Mouse (Mus musculus) CH12.LX (cell line): Measurements from ENCODE around the gene Gfy. TPM values are rescaled to one million over a fixed set of nuclear protein-coding genes. Genes with fewer than 3 reads are reported as not detected.

Source experiments
- DNase-seq: peaks from one replicate; pipeline ENCODE4 v3.0.0-alpha.2; 2013; ENCODE audit errors: extremely low read depth
- H3K27ac ChIP-seq: 2 replicates; pipeline ENCODE4 v1.5.1; 2012; ENCODE audit warnings: low read depth, mild to moderate bottlenecking, control low read depth, moderate library complexity; ENCODE audit not compliant: insufficient read depth
- H3K27me3 ChIP-seq: replicated peaks from 2 replicates; pipeline ENCODE3; 2012; ENCODE audit warnings: inconsistent platforms
- H3K36me3 ChIP-seq, 2 experiments: replicated peaks in 1 of 2; 2 replicates each; pipeline versions ENCODE3 to v1.6.1; 2012; ENCODE audit warnings: inconsistent platforms in 1 of 2, low read length in 1 of 2, mild to moderate bottlenecking in 1 of 2, mixed read lengths in 1 of 2, moderate library complexity in 1 of 2; ENCODE audit not compliant: control insufficient read depth in 1 of 2, insufficient read depth in 1 of 2
- H3K4me1 ChIP-seq, 2 experiments: 2 replicates each; pipeline ENCODE4 v1.6.1; 2012; ENCODE audit warnings: inconsistent platforms in 1 of 2, moderate library complexity in 1 of 2; ENCODE audit not compliant: insufficient read depth in 2 of 2, control insufficient read depth in 1 of 2
- H3K4me2 ChIP-seq: 2 replicates; pipeline ENCODE4 v1.6.1; 2012; ENCODE audit warnings: low read depth, mild to moderate bottlenecking, control low read depth; ENCODE audit not compliant: poor library complexity, insufficient read depth, severe bottlenecking
- H3K4me3 ChIP-seq, 3 experiments: fragments of 150-350 bp in 1 of 3; sonication (generic) in 1 of 3; replicated peaks in 1 of 3; 2 replicates each; pipeline versions ENCODE3 to v1.5.1; 2011 to 2012; ENCODE audit warnings: low read depth in 2 of 3, low read length in 2 of 3, mild to moderate bottlenecking in 2 of 3, moderate library complexity in 2 of 3, control low read depth in 1 of 3, improper control_type of control experiment in 1 of 3, inconsistent platforms in 1 of 3, mixed read lengths in 1 of 3; ENCODE audit not compliant: poor library complexity in 1 of 3
- H3K79me2 ChIP-seq: replicated peaks from 2 replicates; pipeline ENCODE4 v1.6.1; 2012; ENCODE audit warnings: mild to moderate bottlenecking, moderate library complexity; ENCODE audit not compliant: control insufficient read depth, poor library complexity, insufficient read depth, severe bottlenecking; ENCODE audit errors: extremely low read depth
- H3K9ac ChIP-seq: 2 replicates; pipeline ENCODE4 v1.6.1; 2012; ENCODE audit warnings: low read depth, mild to moderate bottlenecking, control low read depth, moderate library complexity; ENCODE audit not compliant: insufficient read depth
- H3K9me3 ChIP-seq: replicated peaks from 2 replicates; pipeline ENCODE3; 2012; ENCODE audit warnings: low read length, inconsistent platforms, mixed read lengths
- BHLHE40 ChIP-seq: IDR thresholded peaks from 2 replicates; pipeline ENCODE4 v1.6.1; 2011; ENCODE audit warnings: mild to moderate bottlenecking, low read depth, low read length, improper control_type of control experiment
- CTCF ChIP-seq, 2 experiments: IDR thresholded peaks in 1 of 2; conservative IDR thresholded peaks in 1 of 2; 2 replicates each; pipeline ENCODE4 v1.5.1; 2011 to 2012; ENCODE audit warnings: low read depth in 2 of 2, low read length in 2 of 2, improper control_type of control experiment in 1 of 2, inconsistent platforms in 1 of 2, mild to moderate bottlenecking in 1 of 2, moderate library complexity in 1 of 2
- EP300 ChIP-seq: IDR thresholded peaks from 2 replicates; pipeline ENCODE4 v1.6.1; 2011; ENCODE audit warnings: low read length, improper control_type of control experiment
- HCFC1 ChIP-seq: IDR thresholded peaks from 2 replicates; pipeline ENCODE4 v1.6.1; 2012; ENCODE audit warnings: low read depth, mild to moderate bottlenecking, inconsistent platforms, low read length, improper control_type of control experiment
- IRF4 ChIP-seq: IDR thresholded peaks from 2 replicates; pipeline ENCODE4 v1.6.1; 2014; ENCODE audit warnings: low read depth, mild to moderate bottlenecking, inconsistent platforms, low read length, improper control_type of control experiment
- JUN ChIP-seq: IDR thresholded peaks from 2 replicates; pipeline ENCODE4 v1.6.1; 2011; ENCODE audit warnings: low read depth, mild to moderate bottlenecking, low read length, improper control_type of control experiment, moderate library complexity; ENCODE audit not compliant: insufficient read depth
- JUND ChIP-seq: conservative IDR thresholded peaks from 2 replicates; pipeline ENCODE4 v1.6.1; 2011; ENCODE audit warnings: low read depth, low read length, improper control_type of control experiment
- MAFK ChIP-seq: IDR thresholded peaks from 2 replicates; pipeline ENCODE4 v1.6.1; 2011; ENCODE audit warnings: low read length, improper control_type of control experiment; ENCODE audit not compliant: insufficient replicate concordance
- MXI1 ChIP-seq: IDR thresholded peaks from 2 replicates; pipeline ENCODE4 v1.6.1; 2011; ENCODE audit warnings: mild to moderate bottlenecking, low read depth, low read length, improper control_type of control experiment
- MYC ChIP-seq: IDR thresholded peaks from 2 replicates; pipeline ENCODE4 v1.6.1; 2011; ENCODE audit warnings: low read depth, mild to moderate bottlenecking, improper control_type of control experiment, low read length
- PAX5 ChIP-seq: IDR thresholded peaks from 2 replicates; pipeline ENCODE4 v1.6.1; 2012; ENCODE audit warnings: low read length, inconsistent platforms, mixed read lengths
- POLR2A ChIP-seq: IDR thresholded peaks from 2 replicates; pipeline ENCODE4 v1.6.1; 2011; ENCODE audit warnings: low read depth, mild to moderate bottlenecking, improper control_type of control experiment, low read length
- POLR2AphosphoS2 ChIP-seq: IDR thresholded peaks from 2 replicates; pipeline ENCODE4 v1.6.1; 2011; ENCODE audit warnings: low read depth, low read length, improper control_type of control experiment
- RAD21 ChIP-seq: IDR thresholded peaks from 2 replicates; pipeline ENCODE4 v1.6.1; 2011; ENCODE audit warnings: low read depth, mild to moderate bottlenecking, low read length, improper control_type of control experiment, moderate library complexity
- RCOR1 ChIP-seq: conservative IDR thresholded peaks from 2 replicates; pipeline ENCODE4 v1.6.1; 2012; ENCODE audit warnings: low read depth, mild to moderate bottlenecking, inconsistent platforms, low read length, improper control_type of control experiment
- TBP ChIP-seq: conservative IDR thresholded peaks from 2 replicates; pipeline ENCODE4 v1.6.1; 2011; ENCODE audit warnings: low read depth, low read length, improper control_type of control experiment
- UBTF ChIP-seq: IDR thresholded peaks from 2 replicates; pipeline ENCODE4 v1.6.1; 2012; ENCODE audit warnings: low read depth, mild to moderate bottlenecking, inconsistent platforms, low read length, improper control_type of control experiment, moderate library complexity
- USF2 ChIP-seq: conservative IDR thresholded peaks from 2 replicates; pipeline ENCODE4 v1.6.1; 2011; ENCODE audit warnings: low read depth, low read length, improper control_type of control experiment
- ZKSCAN1 ChIP-seq: IDR thresholded peaks from 2 replicates; pipeline ENCODE4 v1.6.1; 2012; ENCODE audit warnings: low read depth, inconsistent platforms, low read length, improper control_type of control experiment, borderline replicate concordance
- ZMIZ1 ChIP-seq: IDR thresholded peaks from 2 replicates; pipeline ENCODE4 v1.6.1; 2012; ENCODE audit warnings: low read depth, mild to moderate bottlenecking, inconsistent platforms, low read length, improper control_type of control experiment
- dilution Hi-C: fragments of 300-500 bp; cut with MboI; formaldehyde crosslinking; loops from 2 replicates; pipeline ENCODE4 v1.14.3; 2020; ENCODE audit warnings: low sequenced_read_pairs; ENCODE audit not compliant: extremely low pct_unique_long_range_greater_than_20kb, extremely low pct_ligation_motif_present
- in situ Hi-C: fragments of 300-500 bp; cut with MboI; formaldehyde crosslinking; loops from 3 replicates; pipeline ENCODE4 v1.14.3; 2019; ENCODE audit warnings: low sequenced_read_pairs, low pct_ligation_motif_present, low pct_unique_long_range_greater_than_20kb, mixed read lengths
- polyA plus RNA-seq: library from polyadenylated mRNA; unstranded; fragments of >175 nt; gene quantifications from 2 replicates; pipeline ENCODE4 v1.2.1, GENCODE M21; 2012; ENCODE audit warnings: low read depth; ENCODE audit not compliant: insufficient read length
- total RNA-seq, 2 experiments: library from RNA; depleted of rRNA; stranded (reverse); fragments of 300-350 nt in 1 of 2; fragments of >200 nt in 1 of 2; gene quantifications; 2 replicates each; pipeline ENCODE4 v1.2.3; 2012 to 2014

Gfy gene
- total and polyA plus RNA-seq, 3 experiments, result not detected

DNA sequence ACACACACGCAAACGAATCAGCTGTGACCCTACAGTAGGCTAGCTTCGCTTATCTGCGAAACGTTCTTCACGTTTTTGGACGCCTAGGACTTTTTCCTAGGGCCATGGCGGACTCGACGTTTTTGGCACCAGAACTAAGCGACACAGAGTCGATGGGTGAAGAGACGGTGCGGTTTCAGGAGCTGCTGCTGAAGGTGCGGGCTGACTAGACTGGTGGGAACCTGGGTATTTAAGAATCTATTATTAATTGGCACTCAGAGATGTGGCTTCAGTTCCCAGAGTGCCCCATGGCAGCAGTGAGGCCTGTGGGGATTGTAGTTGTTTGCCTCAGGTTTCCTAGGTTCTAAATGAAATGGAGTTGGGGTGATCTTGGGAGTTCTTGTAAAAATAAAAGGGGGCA, 23.2 kb downstream of the Gfy start:
- Histone ChIP-seq H3K27ac (no peak overlapping the region), H3K27me3 (no peaks in the 10 kb centered on the region), H3K4me1 (peaks cover 0 to 18% of the 10 kb centered on the region in 2 experiments; a peak in 2 of 4 replicates), H3K36me3 (peaks cover 0 to 53% of the 10 kb centered on the region in 2 experiments), H3K4me3 (no peak overlapping the region), H3K4me2 (no peak overlapping the region), H3K9ac (no peak overlapping the region)
- dilution Hi-C loops (no loop called here), in situ Hi-C loops (no loop called here)
- DNase-seq, result no peak
- no peak for TF ChIP-seq RAD21
- TF ChIP-seq ZMIZ1, result no peak
- no peak for TF ChIP-seq EP300
- TF ChIP-seq HCFC1, result no peak
- no peak for TF ChIP-seq ZKSCAN1
- no peak for TF ChIP-seq POLR2A
- TF ChIP-seq BHLHE40, result no peak
- no peak for TF ChIP-seq MXI1
- TF ChIP-seq PAX5, result no peak
- no peak for TF ChIP-seq CTCF (conservative IDR thresholded peaks at IDR 0.05 in 1 of 2, IDR thresholded peaks at IDR 0.05 in 1 of 2; ENCODE audit: low read depth in 2 of 2, low read length in 2 of 2)
- no peak for TF ChIP-seq MAFK
- no peak for TF ChIP-seq MYC
- TF ChIP-seq USF2, result no peak
- TF ChIP-seq POLR2AphosphoS2, result no peak
- TF ChIP-seq TBP, result no peak
- TF ChIP-seq JUND, result no peak
- no peak for TF ChIP-seq IRF4
- TF ChIP-seq UBTF, result no peak
- TF ChIP-seq JUN, result no peak
- TF ChIP-seq, all 38 proteins: peak for 0
- no peaks in the 10 kb centered on the region for H3K9me3 ChIP-seq
- no peaks in the 10 kb centered on the region for H3K79me2 ChIP-seq

- no peak for TF ChIP-seq RCOR1
- Histone ChIP-seq H3K36me3 (peaks cover 0 to 48% of the 10 kb centered on the region in 2 experiments), H3K4me3 (no peak overlapping the region), H3K27ac (no peak overlapping the region), H3K79me2 (no peaks in the 10 kb centered on the region), H3K9me3 (no peaks in the 10 kb centered on the region), H3K4me2 (no peak overlapping the region), H3K9ac (no peak overlapping the region), H3K4me1 (peaks cover 4 to 25% of the 10 kb centered on the region in 2 experiments), H3K27me3 (no peaks in the 10 kb centered on the region)
- dilution Hi-C loops, result no loop called here
- in situ Hi-C loops, result no loop called here
- DNase-seq, result no peak
These were observed 23.8 kb downstream of the Gfy start for GRCm38 (mm10) chr7:45155590-45155989.
